Mouse (Mus musculus) intestine, embryonic 14.5 days (tissue): ENCODE results near the gene Ndufb6. TPM values are rescaled to one million over a fixed set of nuclear protein-coding genes. Genes with fewer than 3 reads are reported as not detected.
"Not testable (repeated sequence)": the region's sequence is repeated elsewhere in the genome, so short reads cannot be mapped to it uniquely, and the experiment has no call there.

Experiments used
- ATAC-seq: fragments of 200-750 bp; cut with Nextera tagmentation; replicated peaks from 2 replicates; pipeline ENCODE4 v1.8.0; 2017; ENCODE audit warnings: low read depth, moderate number of reproducible peaks, moderate TSS enrichment, moderate library complexity; ENCODE audit not compliant: low FRiP score, low TSS enrichment
- DNase-seq: peaks from one replicate; pipeline ENCODE4 v3.0.0-alpha.2; 2018; ENCODE audit warnings: low spot score
- H3K27ac ChIP-seq: fragments of 300-500 bp; sonication (generic); 2 replicates; pipeline ENCODE4 v1.5.1; 2014; ENCODE audit warnings: low read depth, mild to moderate bottlenecking, control low read depth
- H3K27me3 ChIP-seq: fragments of 300-500 bp; sonication (generic); replicated peaks from 2 replicates; pipeline ENCODE4 v1.6.1; 2014; ENCODE audit warnings: low read length, control low read depth; ENCODE audit not compliant: control insufficient read depth, insufficient read depth
- H3K36me3 ChIP-seq: fragments of 300-500 bp; sonication (generic); 2 replicates; pipeline ENCODE4 v1.6.1; 2014; ENCODE audit warnings: low read length, control low read depth; ENCODE audit not compliant: control insufficient read depth, insufficient read depth
- H3K4me1 ChIP-seq: fragments of 300-500 bp; sonication (generic); replicated peaks from 2 replicates; pipeline ENCODE4 v1.6.1; 2014; ENCODE audit warnings: low read length, control low read depth, mixed read lengths; ENCODE audit not compliant: control insufficient read depth, insufficient read depth
- H3K4me2 ChIP-seq: fragments of 300-500 bp; sonication (generic); 2 replicates; pipeline ENCODE4 v1.6.1; 2014; ENCODE audit warnings: low read length
- H3K4me3 ChIP-seq: fragments of 300-500 bp; sonication (generic); 2 replicates; pipeline ENCODE4 v1.5.1; 2014; ENCODE audit warnings: low read depth, low read length, control low read depth, mixed read lengths
- H3K9ac ChIP-seq: fragments of 300-500 bp; sonication (generic); 2 replicates; pipeline ENCODE4 v1.6.1; 2014; ENCODE audit warnings: mild to moderate bottlenecking, low read length
- H3K9me3 ChIP-seq: fragments of 300-500 bp; sonication (generic); 2 replicates; pipeline ENCODE4 v1.6.1; 2016; ENCODE audit warnings: low read length, control low read depth; ENCODE audit not compliant: control insufficient read depth
- WGBS: fragments of 180-500 bp; shearing (Covaris S2); extraction: QIAGEN DNeasy Blood & Tissue Kit; methylation state at CpG from one replicate; pipeline ENCODE4 v1.1.7; 2014; 5-methylcytosine and 5-hydroxymethylcytosine counted together
- polyA plus RNA-seq: library from polyadenylated mRNA; unstranded; fragments of >200 nt; fragmentation: Nextera tagmentation; extraction: Ambion mirVana; gene quantifications from 2 replicates; pipeline ENCODE4 v1.2.1, GENCODE M21; 2014

The Ndufb6 gene
- polyA plus RNA-seq, 1 experiment from 2014 or later, result 341 TPM

DNA sequence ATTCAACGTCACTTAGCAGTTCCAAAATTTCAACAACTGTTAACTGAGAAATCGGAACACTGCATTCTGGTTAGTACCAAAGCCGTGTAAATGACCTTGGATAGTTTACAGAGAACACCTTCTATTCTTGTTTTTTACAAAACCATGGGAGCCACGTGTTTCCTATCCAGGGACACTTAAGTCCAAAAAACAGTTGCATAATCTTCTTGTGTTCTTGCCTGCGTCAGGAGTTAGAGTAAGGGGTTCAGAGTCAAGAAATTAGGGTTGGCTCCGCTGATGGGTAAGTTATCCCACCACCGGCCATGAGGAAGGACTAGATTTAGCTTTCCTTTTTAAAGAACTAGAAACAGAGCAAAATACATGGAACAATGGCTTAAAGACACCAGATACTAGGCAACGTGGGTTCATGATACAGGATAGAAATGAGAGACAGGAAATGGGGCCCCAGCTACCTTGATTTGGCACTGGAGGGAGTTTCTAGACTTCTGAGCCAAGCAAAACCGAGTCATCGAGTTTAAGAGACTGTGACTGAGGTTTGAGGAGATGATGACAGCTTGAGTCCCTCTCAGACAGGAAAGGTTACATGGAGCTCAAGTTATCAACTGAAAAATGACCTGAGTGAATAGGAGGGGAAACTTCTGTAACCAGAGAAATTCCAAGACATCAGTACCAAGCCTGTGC is 23.4 kb upstream of the Ndufb6 start:
- H3K9me3 ChIP-seq, result no peaks in the 10 kb centered on the region
- no peak overlapping the region for H3K4me3 ChIP-seq
- H3K4me2 ChIP-seq, result no peak overlapping the region
- H3K27me3 ChIP-seq, result no peaks in the 10 kb centered on the region
- DNase-seq (no peak), ATAC-seq (no peak)
- 84% methylated on average over 10 of the region's 10 CpGs for WGBS
- no peaks in the 10 kb centered on the region for H3K36me3 ChIP-seq
- H3K27ac ChIP-seq, result no peak overlapping the region
- H3K9ac ChIP-seq, result no peak overlapping the region
- H3K4me1 ChIP-seq, result no peaks in the 10 kb centered on the region

- ATAC-seq, result peak; percentile 68; the same call in 1 of the 2 replicates
These were observed 22.0 kb upstream of the Ndufb6 start for GRCm38 (mm10) chr4:40301076-40301789.

DNA sequence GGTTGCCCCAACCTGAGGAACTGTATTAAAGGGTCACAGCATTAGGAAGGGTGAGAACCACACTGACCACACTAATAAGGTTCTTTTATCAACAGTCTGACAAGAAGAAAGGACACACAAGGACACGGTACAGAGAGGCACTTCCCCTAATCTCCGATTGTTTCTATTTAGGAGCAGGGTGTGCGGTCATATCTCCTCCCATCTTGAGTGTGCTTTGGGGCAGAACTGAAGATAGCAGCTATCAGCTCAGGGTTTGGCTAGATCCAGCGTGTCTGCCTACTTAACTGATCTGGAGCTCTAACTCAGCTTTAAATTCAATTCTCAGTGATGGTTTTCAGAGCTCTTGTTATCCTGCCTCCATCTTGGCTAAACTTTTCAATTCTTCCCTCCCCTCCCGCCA is 19.9 kb upstream of the Ndufb6 start:
- WGBS, result 73% methylated on average over 5 of the region's 5 CpGs

More at GRCm38 (mm10) chr4:40301076-40301789, 22.0 kb upstream of the Ndufb6 start:
- Histone ChIP-seq H3K9me3 (no peaks in the 10 kb centered on the region), H3K36me3 (no peaks in the 10 kb centered on the region), H3K4me2 (peak overlapping the region; percentile 42), H3K4me3 (no peak overlapping the region), H3K27ac (no peak overlapping the region), H3K9ac (no peak overlapping the region), H3K27me3 (no peaks in the 10 kb centered on the region), H3K4me1 (no peaks in the 10 kb centered on the region)
- WGBS, result 10% methylated on average over 16 of the region's 16 CpGs
- peak; percentile 90 for DNase-seq

DNA sequence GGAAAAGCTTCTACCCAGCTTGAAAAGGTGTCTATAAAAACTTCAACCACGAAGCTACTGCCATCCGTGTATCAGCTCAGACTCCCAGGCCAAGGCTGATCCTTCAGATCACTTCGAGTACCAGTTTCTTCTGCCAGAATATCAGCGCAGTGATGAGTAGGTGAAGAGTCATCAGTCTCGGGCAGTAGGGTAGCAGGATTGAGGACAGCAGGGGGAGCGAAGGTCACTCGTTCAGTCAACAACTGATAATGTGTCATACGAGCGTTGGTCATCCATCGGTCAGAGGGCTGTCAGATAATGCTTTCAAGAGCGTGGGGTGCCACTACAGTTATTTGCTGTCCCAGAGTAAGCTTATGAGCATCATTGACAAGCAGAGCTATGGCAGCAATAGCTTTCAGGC is 12.3 kb upstream of the Ndufb6 start:
- H3K9me3 ChIP-seq, H3K4me3 ChIP-seq, ATAC-seq, H3K9ac ChIP-seq, H3K4me1 ChIP-seq, H3K27me3 ChIP-seq, H3K36me3 ChIP-seq, H3K27ac ChIP-seq, DNase-seq, H3K4me2 ChIP-seq: not testable (repeated sequence)
- WGBS, result 93% methylated on average over 11 of the region's 11 CpGs

More for the DNA sequence above, 19.9 kb upstream of the Ndufb6 start:
- DNase-seq, result no peak
- no peak overlapping the region for H3K9ac ChIP-seq
- H3K27ac ChIP-seq, result no peak overlapping the region
- H3K27me3 ChIP-seq, result no peaks in the 10 kb centered on the region
- no peak overlapping the region for H3K4me3 ChIP-seq
- no peak for ATAC-seq
- H3K4me1 ChIP-seq, result no peaks in the 10 kb centered on the region
- no peaks in the 10 kb centered on the region for H3K36me3 ChIP-seq
- H3K9me3 ChIP-seq, result 0 out of 2 replicates have a peak, but pooled peaks cover under 1% of the 10 kb centered on the region
- H3K4me2 ChIP-seq, result no peak overlapping the region

DNA sequence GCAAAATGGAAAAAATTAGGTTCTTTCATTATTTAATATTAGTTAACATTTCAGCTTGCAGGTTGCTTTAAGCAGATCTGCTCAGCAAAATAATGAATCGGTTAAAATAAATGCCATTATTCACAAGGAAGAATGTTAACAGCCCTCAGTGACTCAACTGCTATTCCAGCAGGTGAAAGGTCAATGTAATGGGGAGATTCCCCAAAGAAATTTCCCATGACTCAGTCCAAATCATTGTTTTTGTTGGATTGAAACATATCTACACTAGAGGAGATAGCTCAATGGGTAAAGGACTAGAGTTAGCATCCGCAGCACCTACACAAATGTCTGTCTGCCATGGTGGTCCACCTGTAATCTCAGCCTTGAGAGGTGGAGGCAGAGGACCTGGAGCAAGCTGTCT is 9.8 kb upstream of the Ndufb6 start:
- WGBS, result 88% methylated on average over 2 of the region's 2 CpGs
- ATAC-seq, result no peak
- Histone ChIP-seq H3K9ac (no peak overlapping the region), H3K4me1 (no peaks in the 10 kb centered on the region), H3K27ac (no peak overlapping the region), H3K4me3 (no peak overlapping the region), H3K27me3 (no peaks in the 10 kb centered on the region), H3K9me3 (0 out of 2 replicates have a peak, but pooled peaks cover 5% of the 10 kb centered on the region), H3K36me3 (no peaks in the 10 kb centered on the region), H3K4me2 (no peak overlapping the region)
- no peak for DNase-seq

DNA sequence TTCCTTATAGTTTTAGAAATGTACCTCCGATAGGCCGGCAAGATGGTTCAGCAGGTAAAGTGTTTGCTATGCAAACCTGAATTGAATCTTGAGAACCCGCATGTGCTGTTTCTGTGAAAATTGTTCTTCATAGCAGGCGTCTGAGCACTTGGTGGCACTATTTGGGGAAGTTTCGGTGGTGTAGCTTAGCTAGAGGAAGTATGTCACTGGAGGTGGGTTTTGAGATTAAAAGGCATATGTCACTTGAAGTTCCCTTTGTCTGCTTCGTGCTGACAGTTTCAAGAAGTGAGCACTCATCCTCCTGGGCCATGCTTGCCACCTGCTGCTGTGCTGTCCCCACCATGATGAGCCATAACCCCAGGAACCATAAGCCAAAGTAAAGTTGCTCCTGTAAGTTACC is 8.2 kb upstream of the Ndufb6 start:
- 78% methylated on average over 6 of the region's 6 CpGs for WGBS
- H3K27ac ChIP-seq, result no peak overlapping the region
- 0 out of 2 replicates have a peak, but pooled peaks cover 3% of the 10 kb centered on the region for H3K9me3 ChIP-seq
- no peaks in the 10 kb centered on the region for H3K4me1 ChIP-seq
- H3K36me3 ChIP-seq, result no peaks in the 10 kb centered on the region
- no peak overlapping the region for H3K9ac ChIP-seq
- H3K27me3 ChIP-seq, result no peaks in the 10 kb centered on the region
- no peak for ATAC-seq
- no peak for DNase-seq
- H3K4me2 ChIP-seq, result no peak overlapping the region
- H3K4me3 ChIP-seq, result no peak overlapping the region

GRCm38 (mm10) chr4:40285582-40285981 is 6.4 kb upstream of the Ndufb6 start:
- no peak overlapping the region for H3K27ac ChIP-seq
- H3K9ac ChIP-seq, result no peak overlapping the region
- H3K4me1 ChIP-seq, result no peaks in the 10 kb centered on the region
- ATAC-seq (no peak), DNase-seq (peak; percentile 79)
- 0 out of 2 replicates have a peak, but pooled peaks cover under 1% of the 10 kb centered on the region for H3K9me3 ChIP-seq
- H3K36me3 ChIP-seq, result no peaks in the 10 kb centered on the region
- no peak overlapping the region for H3K4me3 ChIP-seq
- H3K27me3 ChIP-seq, result no peaks in the 10 kb centered on the region
- no peak overlapping the region for H3K4me2 ChIP-seq
- WGBS, result 20% methylated on average over 4 of the region's 4 CpGs

- Histone ChIP-seq H3K27ac (peak overlapping the region; percentile 76), H3K4me2 (peak overlapping the region; percentile 76), H3K36me3 (peaks cover 26% of the 10 kb centered on the region), H3K4me3 (peak overlapping the region; percentile 94), H3K9me3 (no peaks in the 10 kb centered on the region), H3K9ac (peak overlapping the region; percentile 91), H3K4me1 (peaks cover 8% of the 10 kb centered on the region; the same call in 1 of the 2 replicates), H3K27me3 (no peaks in the 10 kb centered on the region)
- ATAC-seq (peak; percentile 73), DNase-seq (no peak)
- WGBS, result 1% methylated on average over 21 of the region's 21 CpGs
These were observed 343 bp downstream of the Ndufb6 start for GRCm38 (mm10) chr4:40278880-40279275.
